Mouse (Mus musculus): Measurements from ENCODE around the gene Ttc28.

Gene Ttc28

DNA sequence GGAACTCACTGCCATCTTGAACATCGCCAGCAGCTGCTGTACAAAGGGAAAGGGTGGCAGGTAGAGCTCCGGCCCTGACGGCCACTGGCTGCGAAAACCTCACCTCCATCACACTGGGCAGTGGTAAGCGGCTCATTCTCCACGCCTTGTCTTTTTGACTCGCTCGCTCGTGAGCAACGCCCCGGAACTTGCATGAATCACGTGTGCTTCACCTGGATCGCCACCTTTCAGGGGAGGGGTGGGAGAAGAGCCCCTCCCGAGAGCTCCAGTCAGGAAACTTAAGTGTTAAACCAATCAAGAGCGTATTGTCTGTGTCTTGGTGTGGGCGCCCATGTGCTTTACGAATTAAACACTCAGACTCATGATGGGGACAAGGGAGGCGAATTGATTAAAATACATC is 252.0 kb downstream of the Ttc28 start:
- DNase-seq (ENCODE audit: low spot score in 2 of 2) = no peak

DNA sequence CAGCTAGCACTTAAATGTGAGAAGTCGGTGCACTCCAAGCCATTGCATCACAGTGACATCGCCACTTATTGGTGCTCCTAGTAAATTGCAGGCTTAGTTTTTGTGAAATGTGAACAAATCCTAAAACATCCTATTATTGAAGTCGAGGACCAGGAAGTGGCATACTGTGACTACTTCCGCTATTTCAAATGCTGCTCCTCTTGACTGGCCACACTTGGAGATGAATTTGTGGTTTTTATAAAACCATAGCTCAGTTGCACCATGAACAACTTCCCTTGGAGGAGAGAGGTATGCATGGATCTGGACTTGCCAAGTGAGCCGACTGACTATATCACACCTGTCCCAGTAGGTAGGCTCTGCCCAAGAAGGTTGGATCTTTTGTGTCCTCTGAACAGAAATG is 253.5 kb downstream of the Ttc28 start:
- no peak for DNase-seq (ENCODE audit: low spot score in 2 of 2)

DNA sequence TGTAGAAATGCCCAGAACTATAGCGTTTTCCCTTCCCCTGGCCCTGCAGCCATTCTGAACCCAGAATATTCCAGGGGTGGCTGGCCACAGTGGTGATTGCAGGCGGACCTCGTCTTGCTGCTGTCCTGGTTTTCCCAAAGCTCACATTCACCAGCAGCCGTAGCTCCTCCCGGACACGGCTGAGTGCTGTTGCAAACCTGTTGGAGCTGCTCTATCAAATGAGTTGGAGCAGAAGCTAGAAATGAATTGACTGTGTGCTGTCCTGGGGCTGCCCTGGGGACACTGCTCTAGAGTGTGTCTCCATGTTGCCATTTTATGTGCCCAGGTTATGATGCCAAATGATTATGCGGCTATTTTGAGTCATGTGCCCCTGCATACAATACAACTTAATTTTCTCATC is 254.2 kb downstream of the Ttc28 start:
- DNase-seq (ENCODE audit: low spot score in 2 of 2) = no peak

DNA sequence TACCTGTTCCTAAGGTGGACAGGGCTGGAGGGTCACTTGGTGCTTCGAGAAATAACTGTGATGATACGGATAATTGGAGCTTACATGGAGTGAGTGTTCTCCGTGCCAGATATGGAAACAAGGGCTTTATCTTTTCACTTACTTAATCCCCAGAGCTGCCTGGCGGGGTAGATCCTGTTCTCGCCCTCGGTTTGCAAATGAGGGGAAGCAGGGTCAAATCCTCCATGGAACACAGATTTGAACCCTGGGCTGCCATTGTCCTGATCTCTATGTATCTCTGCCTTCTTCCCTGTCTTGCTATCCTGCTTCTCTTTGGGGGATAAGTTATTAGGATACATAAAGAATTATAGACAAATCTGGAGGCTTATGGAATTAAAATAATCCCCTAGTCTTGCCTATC is 257.7 kb downstream of the Ttc28 start:
- no peak for DNase-seq (ENCODE audit: low spot score in 2 of 2)

DNA sequence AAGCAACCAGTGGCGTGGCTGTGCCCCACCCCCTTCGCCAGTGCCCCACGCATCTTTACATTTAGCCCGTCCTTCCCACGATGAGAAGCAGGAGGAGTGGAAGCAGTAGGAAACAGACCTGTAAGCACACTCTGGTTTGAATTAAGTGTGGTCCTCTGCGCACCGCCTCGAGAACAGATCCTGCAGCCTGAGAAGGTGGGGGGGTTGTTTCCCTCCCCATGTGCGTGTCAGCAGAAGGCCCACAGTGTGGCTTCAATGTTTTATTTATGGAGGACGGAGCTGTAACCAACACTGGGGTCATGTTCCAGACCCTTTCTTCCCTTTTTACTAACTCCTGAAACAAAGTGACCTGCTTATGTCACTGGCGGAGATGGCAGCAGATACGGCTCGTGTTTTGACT is 258.1 kb downstream of the Ttc28 start:
- DNase-seq (ENCODE audit: low spot score in 2 of 2) = no peak

DNA sequence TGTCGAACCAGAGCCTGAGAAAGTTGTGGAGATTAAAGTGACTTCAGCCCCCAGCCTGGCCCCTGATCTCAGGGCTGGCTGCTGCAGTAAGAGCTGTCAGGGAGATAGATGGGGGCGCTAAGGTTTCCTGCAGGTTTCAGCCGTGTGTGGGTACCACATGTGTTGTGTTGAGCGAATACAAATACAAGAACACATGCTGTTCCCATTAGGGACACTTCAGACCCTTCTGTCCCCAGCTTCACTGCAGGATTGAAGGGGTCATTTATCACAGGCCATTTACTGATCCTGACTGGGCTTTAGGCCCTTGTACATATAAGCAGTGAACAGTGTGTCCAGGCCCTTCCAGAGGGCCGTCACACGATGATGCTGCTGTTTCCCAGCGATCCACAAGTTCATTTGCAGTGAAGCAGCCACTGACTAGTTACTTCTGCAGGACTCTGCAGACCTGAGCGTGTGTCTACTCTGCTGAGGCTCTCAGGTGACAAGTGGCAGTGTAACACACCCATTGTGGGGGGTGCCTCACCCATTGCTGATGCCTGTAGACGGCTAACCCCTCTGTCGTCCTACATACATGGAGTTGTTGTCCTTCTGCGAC is 258.7 kb downstream of the Ttc28 start:
- DNase-seq (ENCODE audit: low spot score in 2 of 2) = no peak

DNA sequence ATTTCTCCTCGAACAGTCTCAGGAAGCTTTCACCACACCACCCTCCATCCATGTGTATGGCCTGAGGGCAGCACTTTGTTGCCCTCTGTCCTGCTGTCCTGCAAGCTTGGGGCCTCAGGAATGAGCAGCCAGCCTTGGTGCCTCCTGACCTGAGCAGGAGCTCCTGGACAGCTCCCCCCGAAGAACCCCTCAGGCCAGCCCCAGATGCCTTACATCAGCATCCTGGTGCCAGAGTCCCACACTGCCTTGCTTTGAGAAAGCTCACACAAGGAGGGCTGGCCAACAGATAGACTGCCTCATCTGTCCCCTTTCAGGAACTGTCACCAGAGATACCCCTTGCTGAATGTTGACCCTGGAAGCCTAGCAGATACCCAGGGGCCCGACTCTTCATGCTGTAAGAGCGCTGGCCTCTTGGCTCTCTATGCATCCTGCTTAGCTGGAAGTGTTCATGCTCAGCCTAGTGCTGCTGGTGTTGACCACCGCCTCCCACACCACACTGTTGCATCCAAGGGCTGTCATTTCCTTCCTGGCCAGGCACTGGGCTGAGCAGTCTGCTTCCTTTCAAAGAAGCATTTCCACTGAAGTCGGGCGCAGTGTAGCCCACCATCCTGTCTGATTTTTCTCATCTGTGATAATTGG is 259.4 kb downstream of the Ttc28 start:
- DNase-seq (ENCODE audit: low spot score in 2 of 2) = no peak

DNA sequence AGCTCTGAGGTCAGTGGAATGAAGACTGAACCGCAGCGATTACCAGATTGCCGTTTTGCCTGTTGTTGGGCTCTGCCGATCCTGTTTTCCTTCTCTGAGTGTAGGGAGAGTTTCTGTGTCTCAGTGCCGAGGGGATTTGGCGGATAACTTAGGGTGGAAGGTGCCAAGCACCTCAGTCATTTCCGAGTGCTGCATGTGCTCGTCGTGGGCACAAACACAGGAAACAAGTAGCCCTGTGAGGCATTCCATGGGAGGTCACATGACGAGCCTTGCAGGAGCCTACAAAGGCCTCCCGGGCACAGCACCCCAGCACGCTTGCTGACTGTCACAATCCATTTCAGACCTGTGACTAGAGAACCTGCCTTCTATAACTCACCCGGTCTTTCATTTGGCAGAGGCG is 260.0 kb downstream of the Ttc28 start:
- no peak for DNase-seq (ENCODE audit: low spot score in 2 of 2)

DNA sequence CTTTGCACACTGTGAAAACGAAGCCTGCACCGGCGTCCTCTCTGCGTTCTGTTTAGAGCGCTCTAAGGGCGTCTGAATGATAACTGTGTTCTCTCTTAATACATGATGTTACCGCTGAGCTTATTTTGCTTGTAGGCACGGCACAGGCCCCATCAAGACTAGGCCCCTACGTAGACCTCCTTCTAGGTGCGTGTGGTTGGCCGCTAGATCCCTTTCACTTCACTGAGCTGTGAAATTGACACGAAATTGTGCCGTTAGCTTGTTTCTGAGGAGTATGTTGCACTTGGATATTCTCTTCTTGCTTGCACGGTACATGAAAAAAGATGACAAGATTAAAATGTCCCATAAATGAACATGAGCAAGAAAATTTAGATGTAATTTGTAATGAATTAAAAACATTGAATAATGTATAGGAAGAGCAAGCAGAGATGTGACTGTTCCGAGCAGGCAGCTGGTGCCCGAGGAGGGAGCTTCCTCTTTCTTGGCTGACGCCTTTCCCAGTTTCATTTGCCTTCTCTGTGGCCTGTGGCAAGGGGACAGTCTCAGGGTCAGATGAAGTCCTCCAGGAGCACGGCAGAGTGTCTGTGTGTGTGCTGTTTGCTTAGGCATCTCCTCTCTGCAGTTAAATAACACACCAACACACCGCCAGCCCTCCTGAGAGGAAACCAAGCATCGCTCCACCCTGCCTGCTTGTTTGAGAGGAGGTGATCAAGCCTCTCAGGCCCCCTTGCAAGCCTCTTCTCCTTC is 261.7 kb downstream of the Ttc28 start:
- DNase-seq (ENCODE audit: low spot score in 2 of 2) = peak in 1 of 2 experiments; percentile 38

DNA sequence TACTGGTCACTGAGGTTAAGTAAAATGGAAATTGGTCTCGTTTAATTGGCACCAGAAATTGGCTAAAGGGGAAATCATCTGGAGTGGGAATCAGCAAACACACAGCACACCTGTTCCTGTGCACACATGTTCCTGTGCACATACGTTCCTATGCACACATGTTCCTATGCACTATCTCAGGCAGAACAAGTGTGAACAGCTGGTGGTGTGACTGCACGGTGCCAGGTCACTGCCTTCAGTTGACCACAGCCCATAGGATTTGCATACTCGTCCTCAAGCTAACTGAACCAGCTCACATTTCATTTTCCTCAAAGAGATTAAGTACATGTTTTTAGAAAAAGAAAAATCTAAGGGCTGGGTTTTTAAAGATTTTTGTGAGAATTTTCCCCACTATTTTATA is 263.2 kb downstream of the Ttc28 start:
- peak in 1 of 2 experiments; percentile 30 for DNase-seq (ENCODE audit: low spot score in 2 of 2)

DNA sequence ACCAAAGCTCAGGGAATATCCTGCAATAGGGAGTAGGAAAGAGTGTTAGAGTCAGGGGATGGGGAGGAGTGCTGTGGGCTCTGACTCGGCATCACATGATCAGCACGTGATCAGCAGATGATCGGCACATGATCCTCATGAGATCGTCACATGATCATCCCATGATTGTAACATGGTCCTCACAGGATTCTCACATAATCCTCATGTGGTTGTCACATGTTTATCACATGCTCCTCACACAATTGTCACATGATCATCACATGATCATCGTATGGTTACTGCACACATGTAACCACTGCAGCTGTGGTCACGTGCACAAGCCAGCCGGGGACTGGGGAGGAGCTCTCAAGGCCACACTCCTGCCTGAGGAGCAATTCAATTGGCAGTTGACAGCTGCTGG is 264.8 kb downstream of the Ttc28 start:
- peak in 1 of 2 experiments; percentile 39 for DNase-seq (ENCODE audit: low spot score in 2 of 2)

DNA sequence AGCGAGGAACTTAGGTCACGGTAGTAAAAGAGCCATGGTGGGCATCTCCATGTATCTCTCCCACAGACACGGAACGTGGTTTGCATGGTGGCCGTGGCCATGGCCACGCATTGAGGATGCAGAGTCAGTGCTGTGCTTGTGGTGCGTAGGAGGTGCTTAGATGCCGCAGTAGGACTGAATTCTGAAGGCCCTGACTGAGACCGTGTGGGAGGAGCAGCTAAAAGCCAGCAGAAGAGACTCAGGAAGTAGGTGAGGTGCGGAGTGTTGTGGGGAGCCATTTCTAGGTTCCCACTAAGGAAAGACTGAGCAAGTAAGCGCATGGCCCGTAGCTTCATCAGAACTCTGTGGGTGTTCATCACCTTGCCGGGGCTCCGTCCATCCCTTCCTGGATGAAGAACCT is 271.0 kb downstream of the Ttc28 start:
- DNase-seq (ENCODE audit: low spot score in 2 of 2) = no peak

DNA sequence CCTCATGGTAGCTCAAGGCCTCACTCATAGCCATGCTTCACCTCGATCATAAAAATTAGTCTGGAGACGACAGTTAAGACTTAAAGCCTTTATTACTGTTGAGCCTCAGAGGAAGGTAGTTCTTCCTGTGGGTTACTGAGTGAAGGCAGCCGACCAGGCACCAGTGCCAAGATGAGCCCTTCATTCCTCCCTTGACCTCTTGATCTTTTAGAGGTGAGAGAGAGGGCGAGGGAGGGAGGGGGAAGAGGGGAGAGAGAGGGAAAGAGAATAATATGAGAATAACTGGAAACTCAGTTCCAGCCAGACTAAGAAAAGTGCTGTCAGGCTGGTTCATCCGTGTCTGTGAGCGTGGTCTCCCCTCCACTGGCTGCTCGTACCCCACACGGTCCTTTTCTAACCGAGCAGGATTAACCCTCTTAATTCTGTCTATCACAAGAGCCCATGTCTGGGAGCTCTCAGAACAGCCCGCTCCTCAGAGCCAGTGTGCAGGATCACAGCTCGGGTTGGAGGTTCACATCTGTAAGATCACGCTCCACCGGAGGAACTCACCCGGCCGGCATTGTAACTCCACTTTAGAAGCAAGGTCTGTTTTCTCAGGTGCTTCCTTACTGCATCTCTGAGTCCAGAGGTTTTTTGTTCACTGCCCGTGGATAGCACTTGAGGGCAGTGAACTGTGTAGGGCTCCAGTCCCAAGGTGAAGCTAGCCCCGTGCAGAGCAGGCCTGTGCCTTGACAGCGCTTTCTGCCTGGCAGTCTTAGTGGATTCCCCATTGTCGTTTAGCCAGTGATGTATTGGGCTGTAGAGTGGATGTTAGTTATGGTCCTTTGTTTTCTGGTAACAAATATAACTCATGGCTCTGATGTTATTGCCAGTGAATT is 272.5 kb downstream of the Ttc28 start:
- no peak for DNase-seq (ENCODE audit: low spot score in 2 of 2)

DNA sequence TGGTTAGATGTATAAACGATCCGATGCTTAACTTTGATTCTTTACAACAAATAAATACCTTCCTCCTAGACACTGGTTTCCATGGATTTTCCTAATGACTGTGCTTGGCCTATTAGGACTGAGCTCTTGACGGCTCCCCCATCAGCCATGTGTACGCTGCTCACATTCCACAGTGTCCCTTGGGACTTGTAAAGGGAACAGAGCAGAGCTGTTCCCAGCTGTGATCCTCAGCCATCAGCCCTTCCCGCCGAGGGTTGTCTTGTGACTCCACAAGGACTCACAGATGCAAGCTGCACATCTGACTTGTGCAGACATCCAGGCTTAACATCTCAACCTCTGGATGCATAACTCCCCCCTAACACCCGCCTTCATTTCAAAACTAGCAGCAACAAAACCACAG is 275.0 kb downstream of the Ttc28 start:
- DNase-seq (ENCODE audit: low spot score in 2 of 2) = no peak

DNA sequence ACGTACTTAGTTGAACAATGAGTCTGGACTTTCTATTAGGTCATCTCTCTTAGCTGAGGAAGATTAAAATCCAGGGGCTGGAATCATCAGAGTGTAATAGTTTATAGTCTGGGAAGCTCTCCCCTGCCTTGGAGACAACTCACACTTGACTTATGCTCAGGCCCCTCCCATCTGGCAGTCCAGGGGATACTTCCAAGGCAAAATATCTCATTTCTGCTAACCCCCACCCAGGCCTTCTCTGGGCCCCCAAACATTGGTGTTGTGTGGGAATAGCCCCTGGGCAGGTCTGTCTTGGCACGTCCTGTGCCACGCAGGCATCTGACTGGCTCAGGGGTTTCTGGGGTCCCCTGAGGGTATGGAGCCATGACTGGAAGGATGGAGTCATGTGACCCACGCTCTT is 275.7 kb downstream of the Ttc28 start:
- no peak for DNase-seq (ENCODE audit: low spot score in 2 of 2)

DNA sequence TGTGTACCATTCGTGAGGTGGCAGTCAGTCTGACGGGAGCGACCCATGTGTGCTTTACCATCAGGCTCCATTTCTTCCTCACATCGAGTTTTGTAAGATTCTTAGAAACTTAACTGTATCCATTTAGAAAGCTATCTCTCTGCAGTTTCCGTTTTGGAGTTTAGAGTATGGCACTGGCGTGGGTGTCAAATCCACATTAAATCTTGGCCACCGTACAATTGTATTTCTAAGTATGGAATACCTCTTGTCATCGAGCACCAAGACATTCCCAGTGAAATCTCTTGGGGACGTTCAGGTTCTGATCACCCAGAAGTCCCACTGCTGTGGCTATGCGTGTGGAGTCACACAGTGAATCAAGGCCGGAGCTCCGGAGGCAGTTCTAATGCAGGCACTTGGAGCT is 276.3 kb downstream of the Ttc28 start:
- no peak for DNase-seq (ENCODE audit: low spot score in 2 of 2)

DNA sequence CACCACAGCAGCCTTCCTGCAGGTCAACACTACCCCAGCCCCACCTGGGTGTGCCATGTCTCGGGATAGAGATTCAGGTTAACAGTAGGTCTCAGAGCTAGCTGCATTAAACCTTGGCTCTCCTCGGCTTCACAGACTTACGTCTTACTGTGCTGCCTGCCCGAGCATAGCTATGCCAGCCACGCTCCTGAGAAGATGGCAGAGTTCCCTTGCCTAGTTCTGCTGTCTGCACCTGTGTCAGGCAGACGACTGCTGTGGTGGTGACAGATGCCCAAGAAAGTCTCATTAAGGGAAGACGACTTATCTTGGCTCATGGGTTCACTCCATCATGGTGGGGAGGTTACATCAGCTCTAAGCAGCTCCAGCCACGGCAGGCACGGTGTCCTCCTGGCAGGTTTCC is 278.7 kb downstream of the Ttc28 start:
- DNase-seq (ENCODE audit: low spot score in 2 of 2) = no peak

DNA sequence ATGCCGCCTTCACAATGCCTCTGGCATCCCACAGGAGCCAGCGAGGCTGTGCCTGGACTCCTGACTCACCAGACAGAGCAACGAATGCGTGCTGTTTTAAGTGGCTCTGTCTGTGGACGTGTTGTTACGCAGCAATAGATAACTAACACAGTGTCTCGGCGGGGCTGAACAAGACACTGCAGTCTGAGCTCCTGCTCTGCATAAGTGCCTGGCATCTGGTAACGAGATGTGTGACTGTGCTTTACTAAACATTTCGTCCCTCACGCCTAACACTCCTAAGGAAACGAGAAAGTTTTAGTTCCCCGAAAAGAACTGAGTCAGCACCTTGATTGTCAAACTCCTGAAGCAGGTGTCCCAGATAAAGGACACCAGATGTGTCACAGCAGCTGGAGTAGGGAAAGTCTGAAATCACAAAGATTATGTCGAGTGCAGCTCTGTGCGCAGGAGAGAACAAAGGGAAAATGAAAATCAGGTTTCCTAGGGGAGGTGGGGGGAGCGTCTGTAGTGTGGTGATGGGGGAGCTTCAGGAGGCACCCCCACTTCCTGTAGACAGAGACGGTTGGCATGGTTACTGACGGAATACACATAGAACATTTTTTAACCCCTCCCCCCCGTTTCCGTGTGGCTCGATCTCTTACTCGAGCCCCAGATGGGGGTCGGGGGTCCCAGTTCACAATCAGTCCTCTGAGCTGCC is 280.2 kb downstream of the Ttc28 start:
- DNase-seq (ENCODE audit: low spot score in 2 of 2) = peak in 1 of 2 experiments; percentile 38

DNA sequence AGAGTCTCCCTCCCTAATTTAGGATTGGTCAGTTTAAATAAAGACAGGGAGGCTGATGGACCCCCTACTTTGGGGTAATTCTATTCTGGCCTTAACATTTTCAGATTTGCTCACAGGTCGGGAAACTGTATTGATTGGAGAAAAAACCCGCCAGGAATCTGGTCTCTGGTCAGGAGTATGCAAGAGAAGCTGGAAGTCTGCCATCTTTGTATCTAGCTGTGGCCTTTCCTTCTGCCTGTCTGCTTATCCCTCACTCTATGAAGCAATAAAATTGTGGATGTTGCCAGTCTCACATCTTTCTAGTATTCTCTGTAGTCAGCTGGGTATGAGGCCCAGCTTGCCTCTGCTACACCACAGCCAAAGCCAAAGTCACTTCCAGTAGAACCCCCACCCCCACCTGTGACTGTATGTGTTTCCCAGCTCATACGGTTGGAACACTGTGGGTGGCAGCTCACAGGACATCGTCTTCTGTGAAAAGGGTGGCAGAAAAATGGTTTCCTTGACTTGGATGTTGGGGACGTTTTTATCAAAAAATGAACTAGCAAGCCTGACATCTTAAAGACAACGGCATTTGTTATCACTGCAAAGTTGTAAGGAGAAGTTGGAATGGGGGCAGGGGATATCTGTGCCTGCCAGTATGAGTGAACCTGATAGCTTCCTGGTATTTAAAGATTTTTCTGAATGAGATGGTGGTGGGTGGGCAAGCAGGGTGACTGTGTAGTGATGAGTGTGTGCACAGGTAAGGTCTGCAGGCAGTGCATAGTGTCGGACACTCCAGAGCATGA is 281.7 kb downstream of the Ttc28 start:
- no peak for DNase-seq (ENCODE audit: low spot score in 2 of 2)

DNA sequence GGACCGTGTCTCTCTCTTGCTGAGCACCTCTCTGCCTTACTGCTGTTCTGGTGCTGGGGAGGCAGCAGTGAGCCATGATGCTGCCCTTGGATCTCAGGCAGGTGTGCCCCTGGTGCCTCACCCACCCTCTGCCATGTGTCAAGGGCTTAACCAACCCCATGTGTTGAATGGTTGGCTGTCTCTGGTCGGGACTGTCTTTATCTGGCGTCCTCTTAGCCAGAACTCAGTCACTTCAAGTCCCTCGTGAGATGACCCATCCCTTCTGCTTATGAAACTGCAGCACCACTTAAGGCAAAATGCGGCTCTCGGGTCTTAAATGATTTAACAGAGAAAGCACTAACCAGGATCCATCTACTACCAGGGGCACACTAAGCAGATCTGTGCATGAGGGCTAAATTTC is 283.3 kb downstream of the Ttc28 start:
- no peak for DNase-seq (ENCODE audit: low spot score in 2 of 2)

DNA sequence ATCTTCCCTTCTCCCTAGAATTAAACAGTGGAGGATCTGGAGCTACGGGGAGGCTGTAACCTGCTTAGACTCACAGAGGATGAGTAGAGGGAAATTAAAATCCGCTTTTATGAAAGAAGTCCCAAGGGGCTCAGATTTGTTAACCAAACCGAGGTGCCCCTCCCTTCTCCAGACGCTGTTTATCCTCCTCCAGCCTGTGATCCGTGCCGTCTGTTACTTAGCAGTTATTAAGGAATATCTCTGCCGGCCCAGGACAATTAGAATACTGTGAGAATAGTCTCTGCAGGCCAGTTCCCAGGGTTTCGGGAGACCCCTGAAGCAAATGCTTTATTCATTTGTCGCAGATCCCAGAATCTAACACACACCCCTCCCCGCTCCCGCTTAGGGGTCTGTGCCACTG is 283.8 kb downstream of the Ttc28 start:
- DNase-seq (ENCODE audit: low spot score in 2 of 2) = no peak

Data from natural killer cell, adult 2 months (primary cell).